Mouse (Mus musculus): ENCODE data around the gene Tmem184b.

The Tmem184b gene

GRCm38 (mm10) chr15:79329979-79330363 is 73.4 kb downstream of the Tmem184b start:
- DNase-seq: no peak

GRCm38 (mm10) chr15:79329346-79329978 is 73.9 kb downstream of the Tmem184b start:
- no peak for DNase-seq

- DNase-seq: no peak
Observed at GRCm38 (mm10) chr15:79328939-79329275, 74.5 kb downstream of the Tmem184b start.

- peak; percentile 99 for DNase-seq
Observed at GRCm38 (mm10) chr15:79328058-79328938, 75.1 kb downstream of the Tmem184b start, which contains the start of gene Pla2g6. Gene Pla2g6 (minus strand): TSS chr15:79328390.

GRCm38 (mm10) chr15:79326971-79327961 is 76.1 kb downstream of the Tmem184b start:
- DNase-seq: no peak

- DNase-seq: no peak
Observed at GRCm38 (mm10) chr15:79326264-79326663, 77.1 kb downstream of the Tmem184b start.

GRCm38 (mm10) chr15:79325742-79326141 is 77.6 kb downstream of the Tmem184b start:
- no peak for DNase-seq

GRCm38 (mm10) chr15:79324373-79324772 is 79.0 kb downstream of the Tmem184b start:
- DNase-seq: no peak

GRCm38 (mm10) chr15:79323791-79324155 is 79.6 kb downstream of the Tmem184b start:
- no peak for DNase-seq

GRCm38 (mm10) chr15:79322991-79323790 is 80.2 kb downstream of the Tmem184b start:
- peak; percentile 42 for DNase-seq

GRCm38 (mm10) chr15:79322281-79322990 is 80.9 kb downstream of the Tmem184b start:
- no peak for DNase-seq

- DNase-seq: no peak
Observed at GRCm38 (mm10) chr15:79321733-79322190, 81.6 kb downstream of the Tmem184b start.

- DNase-seq: no peak
Observed at GRCm38 (mm10) chr15:79313848-79314369, 89.5 kb downstream of the Tmem184b start.
